Mouse (Mus musculus) mammary gland, adult 2 months (tissue): Measurements from ENCODE around the gene Pycr1. TPM values are rescaled to one million over a fixed set of nuclear protein-coding genes. Genes with fewer than 3 reads are reported as not detected.

Experiments used
- polyA plus RNA-seq: library from polyadenylated mRNA; depleted of rRNA; stranded (reverse); fragments of >200 nt; gene quantifications from 2 replicates; pipeline ENCODE4 v1.2.3, GENCODE M21; 2012; ENCODE audit warnings: low replicate concordance; rRNA removed

The Pycr1 gene
- 11.2 and 12.4 TPM in 2 replicates for polyA plus RNA-seq

GRCm38 (mm10) chr11:120643601-120643987 lies at the start of gene Pycr1:
Gene Pycr1 (minus strand): TSS chr11:120643769.

GRCm38 (mm10) chr11:120672687-120673593 lies 29.4 kb upstream of the Pycr1 start, which contains the start of gene Aspscr1:
Gene Aspscr1 (plus strand): TSS chr11:120672973.

GRCm38 (mm10) chr11:120661076-120661460 lies 17.5 kb upstream of the Pycr1 start, which contains the start of gene Notum:
Gene Notum (minus strand): TSS chr11:120661175.

DNA sequence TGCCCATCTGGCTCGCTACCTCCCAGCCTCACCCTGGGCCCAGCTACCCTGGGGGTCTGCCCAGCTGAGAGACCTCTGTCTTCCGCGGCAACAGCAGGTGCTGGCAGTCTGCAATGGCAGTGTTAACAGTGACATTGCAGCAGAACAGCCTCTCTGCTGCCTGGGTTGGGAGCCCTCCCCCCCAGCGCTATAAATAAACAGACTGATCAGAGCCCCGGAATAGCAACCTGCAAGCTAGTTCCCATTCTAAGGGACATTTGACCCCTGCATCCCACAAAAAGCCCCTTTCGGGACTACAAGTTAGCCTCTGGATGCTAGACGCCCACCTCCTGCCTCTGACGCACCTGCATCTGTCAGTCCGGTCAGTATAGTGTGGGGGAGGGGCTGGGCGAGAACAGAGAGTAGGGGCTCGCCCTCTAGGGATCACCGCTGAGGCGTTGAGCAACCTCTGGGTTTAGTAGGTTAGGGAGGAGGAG lies 4.5 kb upstream of the Pycr1 start, which contains the start of gene Myadml2:
Myadml2 (minus strand) TSS at position 158 of the 476 bp plus-strand sequence.

DNA sequence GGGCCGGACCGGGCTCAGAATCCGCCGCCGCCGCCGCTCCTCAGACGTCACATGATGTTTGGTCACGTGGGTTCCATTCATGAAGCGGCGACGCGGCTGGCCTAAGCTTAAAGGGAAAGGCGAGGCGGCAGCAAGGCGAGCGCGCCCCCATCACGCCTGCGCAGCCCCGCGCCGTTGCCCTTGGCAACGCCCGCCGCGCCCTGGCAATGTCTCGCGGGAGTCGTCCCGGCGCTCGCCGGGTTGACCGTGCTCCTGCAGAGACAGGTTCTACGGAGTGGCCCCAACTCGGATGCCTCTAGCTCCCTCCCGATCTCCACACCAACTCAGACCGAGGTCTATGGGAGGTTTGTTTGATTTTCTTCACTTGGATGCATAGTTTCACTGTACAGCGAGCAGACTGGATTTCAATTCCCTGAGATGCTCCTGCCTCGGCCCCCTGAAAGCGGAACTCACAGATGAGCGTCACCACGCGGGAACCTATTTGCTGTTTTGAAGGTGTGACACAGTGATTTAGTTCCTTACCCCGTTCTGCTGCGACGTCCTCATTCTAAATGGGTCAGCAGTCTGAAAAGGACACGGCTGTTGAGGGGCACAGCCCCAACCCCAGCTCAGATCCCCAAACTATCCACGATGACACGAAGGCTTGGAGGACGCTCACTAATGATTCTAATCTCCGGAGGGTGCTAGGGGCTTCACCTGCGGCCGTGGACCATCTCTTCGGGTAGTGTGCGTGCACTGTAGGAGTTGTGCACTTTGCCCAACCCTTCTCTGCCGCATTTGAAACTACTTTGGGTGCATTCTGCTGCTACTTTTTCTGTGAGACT lies 9.8 kb downstream of the Pycr1 start, which contains the start of gene Mafg:
Mafg (minus strand) TSS at position 81 of the 824 bp plus-strand sequence.

GRCm38 (mm10) chr11:120625152-120625775 lies 18.3 kb downstream of the Pycr1 start, which contains the start of gene Sirt7:
Gene Sirt7 (minus strand): TSS chr11:120625240.

DNA sequence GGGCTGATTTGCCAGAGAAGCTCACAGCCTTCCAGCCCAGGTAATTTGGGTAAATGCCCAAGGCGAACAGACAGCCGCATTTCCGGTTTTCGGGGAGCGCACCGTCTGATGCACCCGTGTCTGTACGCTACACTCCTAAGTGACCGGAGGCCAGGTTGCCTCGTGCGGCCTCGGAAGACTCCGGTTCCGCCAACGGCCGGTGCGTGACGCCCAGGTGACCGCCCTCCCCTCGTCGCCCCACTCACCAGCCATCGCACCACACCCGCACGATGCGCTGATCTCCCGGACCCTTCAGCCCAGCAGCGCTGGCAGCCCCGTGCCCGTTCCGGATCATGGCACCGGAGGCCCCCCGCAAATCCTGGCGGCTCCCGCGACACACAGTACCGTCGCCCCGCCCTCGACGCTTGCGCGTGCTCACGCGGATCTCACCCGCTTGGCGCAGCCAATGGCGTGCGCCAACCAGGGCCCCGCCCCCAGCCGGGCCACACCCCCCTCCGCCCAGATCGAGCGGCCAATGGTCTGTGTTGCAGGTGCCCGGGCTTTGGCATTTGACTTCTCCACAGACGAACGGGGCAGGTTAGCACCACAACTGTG lies 26.0 kb downstream of the Pycr1 start, which contains the start of gene Pcyt2:
Pcyt2 (minus strand) TSS at position 418 of the 594 bp plus-strand sequence.

GRCm38 (mm10) chr11:120608241-120609034 lies 35.1 kb downstream of the Pycr1 start, which contains the start of gene Npb:
Gene Npb (plus strand): TSS chr11:120608477.

GRCm38 (mm10) chr11:120598283-120598989 lies 45.1 kb downstream of the Pycr1 start, which contains the start of the genes Alyref and Anapc11:
Gene Alyref (minus strand): TSS chr11:120598365.
Gene Anapc11 (plus strand): TSS chr11:120598421.

Other genes with a start within 250 kb of the Pycr1 start
- 67.9 and 103 TPM in 2 replicates for gene Nploc4, start 206.1 kb downstream of the Pycr1 start, polyA plus RNA-seq
- 3.3 and 5.9 TPM in 2 replicates for gene Tspan10, start 201.1 kb downstream of the Pycr1 start, polyA plus RNA-seq
- 0.43 and 2.0 TPM in 2 replicates for gene Pde6g, start 190.3 kb downstream of the Pycr1 start, polyA plus RNA-seq
- gene Oxld1, start 185.7 kb downstream of the Pycr1 start, polyA plus RNA-seq = 37.1 and 39.9 TPM in 2 replicates
- 12.1 and 23.9 TPM in 2 replicates for gene Ccdc137, start 185.7 kb downstream of the Pycr1 start, polyA plus RNA-seq
- 23.2 and 25.3 TPM in 2 replicates for gene Arl16, start 176.2 kb downstream of the Pycr1 start, polyA plus RNA-seq
- 84.8 and 162 TPM in 2 replicates for gene Mrpl12, start 159.2 kb downstream of the Pycr1 start, polyA plus RNA-seq
- 769 and 1,138 TPM in 2 replicates for gene Slc25a10, start 151.9 kb downstream of the Pycr1 start, polyA plus RNA-seq
- 0.96 and 2.7 TPM in 2 replicates for gene Gcgr, start 113.1 kb downstream of the Pycr1 start, polyA plus RNA-seq
- 142 and 150 TPM in 2 replicates for gene Mcrip1, start 94.0 kb downstream of the Pycr1 start, polyA plus RNA-seq
- 143 TPM in 1 of 2 replicates, not detected in the other for gene Ppp1r27, start 92.6 kb downstream of the Pycr1 start, polyA plus RNA-seq
- gene P4hb, start 70.5 kb downstream of the Pycr1 start, polyA plus RNA-seq = 141 and 220 TPM in 2 replicates
- gene Arhgdia, start 62.1 kb downstream of the Pycr1 start, polyA plus RNA-seq = 741 and 971 TPM in 2 replicates
- 11.0 and 20.7 TPM in 2 replicates for gene Alyref, start 45.4 kb downstream of the Pycr1 start, polyA plus RNA-seq
- gene Anapc11, start 45.3 kb downstream of the Pycr1 start, polyA plus RNA-seq = 122 and 159 TPM in 2 replicates
- 1.7 and 5.2 TPM in 2 replicates for gene Npb, start 35.3 kb downstream of the Pycr1 start, polyA plus RNA-seq
- gene Pcyt2, start 25.8 kb downstream of the Pycr1 start, polyA plus RNA-seq = 242 and 269 TPM in 2 replicates
- gene Sirt7, start 18.5 kb downstream of the Pycr1 start, polyA plus RNA-seq = 77.0 and 95.0 TPM in 2 replicates
- gene Mafg, start 10.2 kb downstream of the Pycr1 start, polyA plus RNA-seq = 45.1 and 52.6 TPM in 2 replicates
- 0.44 and 29.6 TPM in 2 replicates for gene Myadml2, start 4.4 kb upstream of the Pycr1 start, polyA plus RNA-seq
- 0.22 and 0.60 TPM in 2 replicates for gene Notum, start 17.4 kb upstream of the Pycr1 start, polyA plus RNA-seq
- gene Aspscr1, start 29.2 kb upstream of the Pycr1 start, polyA plus RNA-seq = 94.3 and 126 TPM in 2 replicates
- 90.7 and 105 TPM in 2 replicates for gene Cenpx, start 70.0 kb upstream of the Pycr1 start, polyA plus RNA-seq
- 27.1 and 30.3 TPM in 2 replicates for gene Lrrc45, start 70.2 kb upstream of the Pycr1 start, polyA plus RNA-seq
- 7.6 and 15.5 TPM in 2 replicates for gene Rac3, start 77.7 kb upstream of the Pycr1 start, polyA plus RNA-seq
- gene Dcxr, start 83.5 kb upstream of the Pycr1 start, polyA plus RNA-seq = 84.6 and 91.9 TPM in 2 replicates
- 277 and 287 TPM in 2 replicates for gene Cbr2, start 88.3 kb upstream of the Pycr1 start, polyA plus RNA-seq
- gene Hmga1b, start 119.0 kb upstream of the Pycr1 start, polyA plus RNA-seq = 0.86 and 1.4 TPM in 2 replicates
- gene Rfng, start 140.4 kb upstream of the Pycr1 start, polyA plus RNA-seq = 56.0 and 80.9 TPM in 2 replicates
- gene Gps1, start 140.5 kb upstream of the Pycr1 start, polyA plus RNA-seq = 129 and 190 TPM in 2 replicates
- 30.8 and 36.8 TPM in 2 replicates for gene Dus1l, start 152.6 kb upstream of the Pycr1 start, polyA plus RNA-seq
- 15,404 and 19,960 TPM in 2 replicates for gene Fasn, start 180.8 kb upstream of the Pycr1 start, polyA plus RNA-seq